Mouse (Mus musculus) CD4-positive, CD25-positive, alpha-beta regulatory T cell, adult 2 months (primary cell): ENCODE data around the gene Asap3.
A peak's percentile ranks its signal among the peaks of the same experiment; 100 is the strongest.

ENCODE experiments used
- DNase-seq: peaks from one replicate; pipeline ENCODE4 v3.0.0-alpha.2; 2012; ENCODE audit warnings: low read depth, low spot score

Asap3 gene

DNA sequence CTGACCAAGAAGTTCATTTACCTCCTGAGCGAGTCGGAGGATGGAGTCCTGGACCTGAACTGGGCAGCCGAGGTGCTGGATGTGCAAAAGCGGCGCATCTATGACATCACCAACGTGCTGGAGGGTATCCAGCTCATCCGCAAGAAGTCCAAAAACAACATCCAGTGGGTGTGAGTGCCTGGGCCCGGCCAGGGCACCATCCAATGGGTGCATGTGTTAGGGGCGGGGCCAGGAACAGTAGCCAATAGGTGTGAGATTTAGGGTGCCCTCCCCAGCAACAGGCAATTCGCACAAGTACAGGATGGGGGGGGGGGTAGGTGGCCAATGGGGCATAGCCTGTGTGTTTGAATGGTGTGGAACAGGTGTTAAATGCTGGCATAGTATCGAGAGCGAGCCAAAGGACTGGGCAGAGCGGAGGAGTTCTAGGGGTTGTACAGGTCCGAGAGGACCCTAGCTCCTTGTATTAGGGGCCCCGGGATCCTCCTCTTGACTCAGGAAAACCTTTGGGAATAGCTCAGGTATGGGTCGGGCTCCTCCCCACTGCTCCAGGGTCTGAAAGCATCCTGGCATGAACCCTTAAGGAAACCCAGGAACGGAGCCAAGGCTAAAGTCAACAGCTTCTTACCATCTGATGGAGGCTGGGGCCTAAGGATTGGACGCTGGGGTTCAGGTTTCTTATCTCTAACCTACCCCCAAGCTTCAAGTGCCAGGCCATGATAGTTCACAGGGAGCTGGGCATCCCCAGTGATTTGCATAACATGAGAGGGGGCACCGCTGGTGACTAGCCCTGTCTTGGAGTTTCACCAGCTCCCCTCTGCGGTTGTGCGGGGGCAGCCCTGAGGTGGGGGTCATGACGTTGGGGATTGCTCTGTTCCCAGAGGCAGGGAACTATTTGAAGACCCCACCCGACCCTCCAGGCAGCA, 25.5 kb upstream of the Asap3 start:
- DNase-seq = peak; percentile 95

DNA sequence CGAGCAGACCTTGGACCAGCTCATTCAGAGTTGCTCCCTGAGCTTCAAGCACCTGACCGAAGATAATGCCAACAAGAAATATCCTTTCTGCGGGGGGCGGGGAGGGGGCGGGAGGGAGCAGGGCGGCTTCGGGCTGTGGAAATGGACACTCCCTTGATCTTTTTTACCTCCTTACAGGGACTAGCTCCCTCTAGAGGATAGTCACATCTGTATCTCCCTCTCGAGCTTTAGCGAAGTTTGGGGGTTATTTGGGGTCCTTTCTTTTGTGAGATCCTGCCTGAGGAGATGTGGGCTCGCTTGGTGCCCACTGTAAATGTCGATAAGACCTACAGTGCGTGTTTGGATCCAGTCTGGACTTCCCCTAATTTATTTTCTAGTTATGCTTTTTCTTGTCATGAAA, 24.8 kb upstream of the Asap3 start:
- peak; percentile 52 for DNase-seq

DNA sequence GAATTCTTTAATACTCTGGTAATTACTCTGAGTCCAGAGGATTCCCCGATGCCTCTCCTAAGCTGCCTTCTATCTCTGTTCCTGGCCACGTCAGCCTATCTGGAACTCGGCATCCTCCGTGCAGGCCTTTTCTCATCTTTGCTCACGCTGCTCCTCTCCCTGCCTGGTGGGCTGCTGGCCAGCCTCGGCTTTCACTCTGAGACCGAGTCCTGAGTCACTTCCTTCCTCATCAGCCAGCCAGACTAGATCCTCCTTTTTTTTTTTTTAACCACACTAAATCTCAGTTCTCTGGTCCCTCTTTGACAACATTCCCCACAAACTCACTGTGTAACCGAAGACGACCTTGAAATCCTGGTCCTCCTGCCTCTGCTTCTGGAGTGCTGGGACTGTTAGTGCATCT, 20.8 kb upstream of the Asap3 start:
- DNase-seq = no peak

DNA sequence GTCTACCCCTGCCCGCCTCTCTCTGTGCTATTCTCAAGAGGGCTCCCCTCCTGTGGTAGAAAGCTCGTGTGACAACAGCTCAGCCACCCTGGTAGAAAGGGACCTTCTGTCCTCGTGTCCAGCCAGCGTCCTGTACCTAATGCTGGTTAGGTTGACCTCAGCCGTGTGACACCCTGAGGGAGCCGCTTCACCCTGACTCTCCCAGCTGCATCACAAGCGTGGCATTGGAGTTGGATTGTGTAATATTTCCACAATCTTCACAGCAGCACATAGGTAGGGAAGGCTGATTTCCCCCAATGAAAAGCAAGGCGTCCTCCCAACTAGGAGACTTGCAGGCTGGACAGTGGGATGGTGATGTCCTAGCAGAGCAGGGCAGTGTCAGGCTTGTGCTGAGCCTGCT, 19.9 kb upstream of the Asap3 start:
- no peak for DNase-seq

DNA sequence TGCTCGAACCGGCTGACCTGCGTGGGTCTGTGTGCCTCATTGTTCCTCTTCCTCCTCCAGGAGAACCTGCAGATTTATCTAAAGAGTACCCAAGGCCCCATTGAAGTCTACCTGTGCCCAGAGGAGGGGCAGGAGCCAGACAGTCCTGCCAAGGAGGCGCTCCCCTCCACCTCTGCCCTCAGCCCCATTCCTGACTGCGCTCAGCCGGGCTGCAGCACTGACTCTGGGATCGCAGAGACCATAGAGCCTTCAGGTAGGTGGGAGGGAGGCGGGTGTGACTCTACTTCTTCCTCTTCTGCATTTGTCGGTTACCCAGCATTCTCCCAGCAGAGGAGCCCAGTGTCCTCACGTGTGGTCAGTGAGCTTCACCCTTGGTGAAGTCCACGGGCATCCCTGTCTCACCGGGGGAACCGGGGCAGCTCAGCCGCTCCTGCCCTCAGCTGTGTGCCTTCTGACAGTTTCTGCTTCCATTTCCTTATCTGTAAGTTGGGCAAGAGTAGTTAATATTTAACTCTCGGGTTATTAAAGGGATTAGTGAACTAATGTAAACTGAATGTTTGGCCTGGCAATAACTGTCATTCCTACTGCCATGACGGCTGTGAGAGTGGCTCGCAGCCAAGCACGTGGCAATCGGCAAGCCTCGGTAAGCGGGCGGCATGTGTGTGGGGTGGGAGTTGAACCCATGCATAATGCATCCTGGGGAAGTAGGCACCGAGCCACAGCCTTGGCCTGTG, 19.3 kb upstream of the Asap3 start:
- DNase-seq = no peak

DNA sequence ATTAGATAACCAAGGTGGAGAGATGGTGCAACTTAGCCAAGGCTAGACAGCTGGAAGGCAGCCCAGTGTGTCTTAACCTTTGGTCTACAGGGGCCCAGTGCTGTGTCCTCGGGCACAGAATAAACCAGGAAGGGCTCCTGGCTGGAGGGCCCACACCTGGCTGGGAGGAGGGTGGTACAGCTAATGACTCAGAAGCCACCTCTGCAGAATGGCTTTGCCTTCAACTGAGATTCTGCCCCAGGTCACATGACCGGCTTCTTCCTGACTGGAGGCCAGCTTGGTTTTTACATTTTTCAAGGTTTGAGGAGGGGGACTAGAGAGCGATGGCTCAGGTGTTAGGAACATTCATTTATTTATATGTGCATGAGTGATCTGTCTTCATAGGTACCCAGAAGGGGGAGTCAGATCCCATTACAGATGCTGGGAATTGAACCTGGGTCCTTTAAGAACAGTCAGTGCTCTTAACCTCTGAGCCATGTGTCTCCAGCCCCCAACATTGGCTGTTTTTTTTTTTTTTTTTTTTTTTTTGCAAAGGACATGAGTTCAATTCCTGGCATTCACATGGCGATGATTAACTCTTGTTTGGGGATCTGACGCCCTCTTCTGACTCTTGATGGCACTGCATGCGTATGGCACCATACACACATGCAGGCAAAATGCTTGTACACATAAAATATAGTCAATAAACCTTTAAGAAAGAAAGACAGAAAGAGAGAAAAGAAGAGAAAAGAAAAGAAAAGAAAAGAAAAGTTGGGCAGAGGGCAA, 17.0 kb upstream of the Asap3 start:
- DNase-seq = peak; percentile 73

DNA sequence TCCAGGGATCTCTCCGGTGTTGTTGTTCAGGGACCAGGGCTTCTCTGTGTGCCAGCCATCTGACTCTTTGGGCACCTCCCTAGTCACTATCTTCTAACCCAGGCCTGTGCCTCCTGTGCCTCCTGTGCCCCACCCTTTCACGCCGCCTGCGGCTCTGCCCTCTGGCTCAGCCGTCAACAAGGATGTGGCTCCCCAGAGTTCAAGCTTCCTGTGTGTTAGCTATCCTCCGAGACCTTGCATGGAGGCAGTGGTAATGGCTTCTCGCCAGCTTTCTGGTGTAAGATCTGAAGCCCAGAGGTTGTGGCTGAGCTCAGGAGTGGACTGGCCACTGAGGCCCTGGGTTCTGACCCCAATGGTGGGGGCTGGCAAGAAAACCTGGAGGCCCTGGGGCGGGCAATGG, 16.3 kb upstream of the Asap3 start:
- peak; percentile 79 for DNase-seq

DNA sequence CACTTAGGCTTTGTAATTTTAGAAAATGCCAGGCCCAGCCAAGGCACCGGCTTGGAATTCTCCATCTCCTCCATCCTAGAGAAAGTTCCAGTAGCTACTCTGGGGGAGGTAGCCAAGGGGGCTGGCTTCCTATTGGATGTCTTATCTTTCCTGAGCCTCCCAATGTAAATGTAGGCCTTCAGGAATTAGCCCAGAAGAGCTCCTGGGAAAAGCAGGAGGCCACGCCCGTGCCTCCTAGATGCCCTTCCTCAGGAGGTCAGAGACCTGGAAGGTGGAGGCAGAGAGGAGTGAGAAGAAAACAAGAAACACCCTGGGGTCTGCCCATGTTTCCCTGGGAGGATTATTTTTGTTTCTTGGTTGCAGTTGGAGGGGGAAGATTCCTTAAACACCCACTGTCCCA, 12.6 kb upstream of the Asap3 start:
- DNase-seq = no peak

DNA sequence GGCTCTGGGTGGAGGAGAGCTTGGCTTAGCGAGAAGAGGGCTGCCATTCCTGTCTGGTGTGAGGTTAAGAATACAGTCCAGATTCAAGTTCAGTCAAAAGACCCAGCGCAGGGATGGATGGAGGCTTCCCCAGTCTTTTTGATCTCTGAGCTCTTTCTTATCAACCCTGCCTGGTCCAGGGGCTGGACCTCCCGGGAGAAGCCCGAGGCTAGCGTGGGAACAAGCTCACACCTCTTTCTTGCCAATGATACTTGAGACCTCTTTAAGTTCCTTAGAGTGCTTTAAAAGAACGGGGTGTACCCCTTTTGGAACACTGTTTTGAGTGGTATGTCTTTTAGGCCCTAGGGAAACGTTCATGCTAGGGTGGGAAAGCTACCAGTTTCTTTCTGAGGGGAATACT, 11.1 kb upstream of the Asap3 start:
- DNase-seq = no peak

DNA sequence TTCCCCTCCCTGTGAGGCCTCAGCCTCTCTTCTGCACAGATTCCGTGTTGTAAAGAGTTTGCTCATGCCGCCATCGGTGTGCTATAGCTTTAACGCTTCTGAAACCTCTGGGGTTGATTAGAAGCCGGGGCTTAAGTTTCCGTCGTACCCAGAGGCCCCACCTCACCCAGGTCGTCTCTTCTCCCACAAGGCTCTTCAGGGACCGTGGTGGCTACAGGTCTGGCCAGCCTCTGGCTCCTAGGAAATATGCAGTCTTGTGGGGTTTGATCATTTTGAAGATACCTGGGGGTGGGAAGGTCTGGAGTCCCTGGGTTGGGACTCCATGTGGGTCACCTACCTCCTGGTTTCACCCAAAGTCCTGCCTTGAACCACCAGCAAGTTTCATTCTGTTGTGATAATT, 10.5 kb upstream of the Asap3 start:
- DNase-seq = no peak

DNA sequence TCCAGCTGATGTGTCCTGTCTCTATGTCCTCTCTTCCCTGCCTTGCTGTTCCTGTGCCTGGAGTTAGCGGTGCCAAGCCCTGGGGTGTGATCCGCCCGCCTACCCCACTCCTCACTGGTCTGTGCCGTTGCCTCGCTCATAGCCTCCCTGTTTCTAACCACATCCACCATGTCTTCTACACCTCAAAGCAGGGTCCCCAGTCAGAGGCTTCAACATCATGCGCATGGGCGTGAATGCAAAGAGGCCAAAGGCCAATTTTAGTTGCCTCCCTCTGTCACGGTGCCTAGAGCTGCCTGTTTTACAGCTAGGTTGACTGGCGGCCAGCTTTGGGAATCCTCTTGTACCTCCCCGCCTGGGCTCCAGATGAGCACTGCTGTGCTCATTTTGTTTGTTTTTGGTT, 10.0 kb upstream of the Asap3 start:
- DNase-seq = no peak

DNA sequence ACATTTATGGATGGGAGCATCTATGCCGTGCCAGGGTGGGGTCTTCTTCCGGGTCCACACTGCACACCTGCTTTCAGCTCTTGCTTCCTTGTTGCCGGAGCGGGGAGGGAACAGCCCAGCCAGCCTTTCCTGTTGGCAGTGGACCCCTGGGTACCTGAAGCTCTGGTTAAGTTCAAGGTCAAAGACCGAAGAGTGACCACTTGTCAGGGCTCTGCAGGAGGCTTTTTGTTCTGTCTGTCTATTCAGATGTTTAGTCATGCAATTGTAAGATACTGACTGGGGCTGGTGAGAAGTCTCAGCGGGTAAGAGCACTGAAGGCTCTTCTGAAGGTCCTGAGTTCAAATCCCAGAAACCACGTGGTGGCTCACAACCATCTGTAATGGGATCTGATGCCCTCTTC, 7.3 kb upstream of the Asap3 start:
- DNase-seq = no peak

DNA sequence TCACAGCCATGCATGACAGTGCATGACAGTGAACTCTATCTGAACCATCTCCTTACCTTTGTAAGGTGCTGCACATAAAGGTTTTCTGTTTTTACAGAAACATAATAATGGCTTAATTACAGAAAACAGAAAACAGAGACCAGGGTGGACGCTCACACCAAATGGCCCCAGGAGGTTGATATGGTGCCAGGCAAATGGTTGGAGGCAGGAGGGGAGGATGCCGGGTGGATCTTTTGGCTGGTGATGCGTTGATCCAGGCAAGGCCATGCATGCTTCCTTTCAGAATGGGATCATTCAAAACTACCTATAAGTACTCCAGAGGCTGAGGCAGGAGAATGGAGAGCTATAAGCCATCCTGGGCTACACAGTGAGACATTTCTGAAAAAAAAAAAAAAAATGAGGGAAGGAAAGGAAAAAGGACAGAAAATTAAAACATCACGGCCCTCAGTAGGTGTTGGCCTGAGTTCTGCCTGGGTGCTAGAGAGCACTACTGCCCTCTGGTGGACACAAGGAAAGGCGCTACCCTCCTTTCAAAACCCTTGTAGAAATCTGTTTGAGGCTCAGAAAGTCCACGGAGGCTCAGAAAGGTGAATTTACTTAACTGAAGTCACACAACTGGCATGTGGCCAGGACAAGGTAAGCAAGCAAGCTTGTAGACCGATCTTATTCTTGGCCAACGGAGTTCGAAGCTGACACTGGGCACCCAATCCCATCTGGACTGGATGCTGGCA, 6.4 kb upstream of the Asap3 start:
- DNase-seq = peak; percentile 87

DNA sequence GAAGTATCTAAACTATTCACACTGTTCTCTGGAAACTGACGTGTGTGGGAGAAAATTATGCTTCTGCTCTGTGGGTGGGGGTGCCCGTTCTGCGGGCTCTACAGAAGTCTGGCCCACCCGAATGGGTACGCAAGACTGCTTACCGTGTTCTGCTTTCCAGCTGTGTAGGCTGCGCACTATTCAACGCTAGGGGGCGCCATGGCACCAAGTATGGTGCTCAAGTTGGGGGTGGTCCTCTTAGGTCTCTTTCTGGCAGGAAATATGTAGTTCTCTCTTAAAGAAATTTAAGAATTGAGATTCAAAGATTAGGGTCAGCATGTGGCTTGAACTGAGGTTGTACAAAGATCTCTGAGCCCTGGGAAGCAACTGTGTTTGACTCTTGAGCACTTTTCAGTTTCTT, 3.7 kb upstream of the Asap3 start:
- DNase-seq = peak; percentile 85

DNA sequence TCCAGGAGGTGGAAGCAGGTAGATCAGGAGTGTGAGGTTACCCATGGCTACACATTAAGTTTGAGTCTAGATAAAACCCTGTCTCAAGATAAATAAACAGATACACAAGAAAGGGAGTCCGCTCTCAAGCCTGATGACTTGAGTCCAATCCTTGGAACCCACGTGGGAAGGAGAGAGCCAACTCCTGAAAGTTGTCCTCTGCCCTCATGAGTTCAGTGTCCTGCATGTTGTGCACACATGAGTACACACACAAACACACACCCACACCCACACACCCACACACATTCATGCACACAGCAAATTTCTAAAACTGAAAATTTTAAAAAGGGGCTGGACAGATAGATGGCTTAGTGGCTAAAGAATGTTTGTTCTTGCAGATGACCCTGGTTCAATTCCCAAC, 1.4 kb upstream of the Asap3 start:
- DNase-seq = no peak

DNA sequence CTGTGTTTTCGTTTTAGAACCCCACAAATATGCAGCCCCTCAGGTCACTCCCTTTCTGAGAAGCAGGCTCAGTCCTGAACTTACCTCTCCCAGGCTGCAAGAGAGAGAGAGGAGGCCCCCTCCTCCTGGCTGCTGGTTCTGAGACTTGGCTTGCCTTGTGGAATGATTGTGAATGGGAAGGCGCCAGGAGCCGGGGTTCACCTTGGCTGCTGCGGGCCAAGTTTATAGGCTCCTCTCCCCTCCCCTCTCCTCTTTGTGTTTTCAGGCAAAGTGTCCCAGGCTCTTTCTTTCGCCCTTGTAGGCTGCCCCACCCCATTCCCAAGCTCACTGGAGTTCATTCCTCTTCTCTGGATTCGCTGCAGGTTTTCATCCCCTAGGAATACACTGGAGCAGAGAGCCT, 778 bp downstream of the Asap3 start:
- no peak for DNase-seq

DNA sequence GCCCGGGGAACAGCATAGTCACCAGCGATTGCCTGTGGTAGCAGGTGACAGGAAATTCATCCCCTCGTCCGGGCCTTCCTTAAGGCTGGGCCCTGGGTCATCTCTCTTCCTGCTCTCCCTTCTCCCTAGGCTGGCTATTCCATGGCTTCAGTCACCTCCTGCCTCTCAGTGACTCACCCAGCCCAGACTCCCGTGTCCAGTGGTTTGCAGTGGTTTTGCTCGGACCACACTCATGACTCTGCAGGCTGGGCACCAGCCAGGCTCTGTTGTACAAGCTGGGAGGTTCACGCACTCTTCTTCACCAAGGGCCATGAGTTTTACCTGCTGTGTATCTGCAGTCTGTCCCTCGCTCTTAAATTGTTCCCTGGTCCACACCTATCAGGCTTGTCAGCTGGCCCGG, 4.8 kb downstream of the Asap3 start:
- no peak for DNase-seq

DNA sequence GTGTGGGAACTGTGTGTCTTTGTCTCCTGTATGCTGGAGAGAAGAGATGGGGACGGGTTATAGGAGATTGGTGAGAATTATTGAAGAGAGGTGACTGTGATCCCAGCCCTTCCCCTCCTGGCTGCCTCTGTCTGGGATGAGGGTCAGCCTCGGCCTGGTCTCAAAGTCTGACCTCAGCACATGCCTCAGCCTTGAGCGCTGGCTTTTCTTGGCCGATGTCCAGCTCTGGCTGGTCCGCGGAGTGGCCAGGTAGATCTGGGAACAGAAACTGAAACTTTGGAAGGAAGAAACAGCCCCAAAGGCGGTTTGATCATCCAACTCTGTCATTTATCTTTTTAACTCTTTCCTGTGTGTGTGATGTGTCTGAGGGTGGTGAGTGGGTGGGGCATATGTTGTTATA, 7.5 kb downstream of the Asap3 start:
- DNase-seq = no peak

DNA sequence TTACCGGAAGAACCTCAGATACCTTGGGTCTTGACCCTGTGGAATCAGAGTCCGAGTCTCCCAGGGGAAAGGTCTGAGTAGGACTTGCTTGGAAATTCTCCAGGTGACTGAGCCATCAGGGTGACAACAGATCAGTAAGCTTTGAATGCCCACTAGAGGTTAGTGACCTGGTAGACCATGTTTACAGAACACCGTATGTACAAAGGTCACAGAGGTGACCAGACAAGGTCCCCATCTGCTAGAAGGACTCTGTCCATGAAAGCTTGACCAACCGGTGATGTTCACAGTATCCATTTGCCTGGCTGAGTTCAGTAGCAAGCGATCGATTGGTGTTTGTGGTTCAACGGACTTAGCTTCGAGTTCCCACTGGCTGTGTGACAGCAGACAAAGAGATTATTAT, 8.7 kb downstream of the Asap3 start:
- no peak for DNase-seq

DNA sequence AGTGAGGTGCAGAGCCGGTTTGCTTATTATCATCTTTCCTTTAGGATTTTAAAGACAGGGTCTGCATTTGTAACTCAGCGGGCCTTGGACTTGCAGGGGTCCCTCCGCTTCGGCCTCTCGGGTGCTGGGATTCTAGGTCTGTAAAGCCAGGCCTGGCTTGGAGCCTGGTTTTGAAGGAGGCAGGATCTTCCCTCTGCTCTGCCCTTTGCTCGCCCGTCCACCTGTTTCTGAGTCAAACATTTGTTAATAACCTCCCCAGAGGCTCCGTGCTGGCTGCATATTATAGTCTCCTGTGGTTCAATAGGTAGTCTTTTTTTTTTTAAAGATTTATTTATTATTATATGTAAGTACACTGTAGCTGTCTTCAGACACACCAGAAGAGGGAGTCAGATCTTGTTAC, 9.4 kb downstream of the Asap3 start:
- DNase-seq = no peak

DNA sequence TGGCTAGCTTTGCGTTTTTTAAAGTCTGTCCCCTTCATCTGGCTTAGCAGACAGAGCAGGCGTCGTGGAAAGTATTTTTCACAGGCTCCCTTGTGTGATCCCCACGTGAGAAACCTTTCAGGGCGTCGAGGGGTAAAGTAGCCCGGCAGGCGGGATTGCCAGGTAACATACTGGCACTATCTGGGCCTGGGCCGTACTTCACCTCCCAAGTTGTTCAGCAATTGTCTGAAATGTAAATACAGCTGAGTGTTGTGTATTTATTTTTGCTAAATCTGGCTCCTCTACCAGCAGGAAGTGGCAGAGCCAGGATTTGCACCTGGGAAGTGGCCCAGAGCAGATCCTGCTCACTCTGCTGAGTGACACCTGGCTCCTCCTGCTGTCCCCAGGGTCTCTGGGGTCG, 10.9 kb downstream of the Asap3 start:
- DNase-seq = no peak
